14 mouse cellular contexts compared by ENCODE assay signal in the genomic region with DNA sequence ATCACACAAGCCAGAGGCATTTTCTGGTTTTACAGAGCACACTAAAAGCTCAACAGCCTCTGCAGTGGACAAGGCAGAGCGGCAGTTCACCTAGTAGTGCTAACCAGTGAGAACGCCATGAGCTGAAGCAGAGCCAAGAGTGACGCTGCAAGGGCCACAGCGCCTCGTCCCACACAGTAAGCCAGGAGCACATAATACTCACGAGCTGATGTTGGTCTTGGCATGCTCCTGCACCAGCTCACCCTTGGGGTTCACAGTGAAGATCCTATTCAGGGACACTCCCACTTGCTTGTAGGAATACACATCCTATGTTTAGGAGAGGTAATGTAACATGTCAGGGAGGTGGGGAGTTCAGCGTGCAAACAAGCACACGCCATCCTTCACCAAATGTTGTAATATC.
"Had no signal": no experiment of that assay in that cellular context is flagged by ENCODE, and none has a peak within 500 bp of the region (broad histone marks: within the 10 kb centered on the region; RNA-seq: fewer than 3 reads in every experiment).

No protein-coding gene starts in this region.

- H3K4me2 ChIP-seq: liver, embryonic 13.5 days; lung, embryonic 14.5 days; midbrain, embryonic 13.5 days had no signal

- H3K27me3 ChIP-seq: liver, embryonic 13.5 days; midbrain, embryonic 13.5 days had no signal

- DNase-seq: kidney, adult 18-20 months; kidney, adult 9 months; kidney, postnatal 14 days; liver; liver, embryonic 13.5 days; lung, embryonic 14.5 days; thymus, adult 18-20 months; thymus, postnatal 36 days had no signal

- ATAC-seq: lung, postnatal 0 days; midbrain, embryonic 13.5 days; midbrain, embryonic 16.5 days had no signal

- H3K9ac ChIP-seq: liver, embryonic 13.5 days; lung, embryonic 14.5 days; midbrain, embryonic 13.5 days had no signal

- H3K27ac ChIP-seq: layer of hippocampus, adult 2 months; liver, embryonic 13.5 days; macrophage; midbrain, embryonic 13.5 days had no signal

- H3K4me3 ChIP-seq: layer of hippocampus, adult 2 months; liver, embryonic 13.5 days; midbrain, embryonic 13.5 days; myocyte had no signal

- H3K9me3 ChIP-seq: liver, embryonic 13.5 days; midbrain, embryonic 13.5 days had no signal

- H3K4me1 ChIP-seq: liver, embryonic 13.5 days; midbrain, embryonic 13.5 days had no signal
